Mouse (Mus musculus): Measurements from ENCODE around the gene Ap2a2. TPM values are rescaled to one million over a fixed set of nuclear protein-coding genes. Genes with fewer than 3 reads are reported as not detected.

Gene Ap2a2
- polyA plus RNA-seq (2017; shearing (Covaris generic)) = 10 to 100 TPM; 38.7 to 46.7 TPM

GRCm38 (mm10) chr7:141561682-141562391, at the start of gene Ap2a2:
Gene Ap2a2 (plus strand): TSS chr7:141562173.

DNA sequence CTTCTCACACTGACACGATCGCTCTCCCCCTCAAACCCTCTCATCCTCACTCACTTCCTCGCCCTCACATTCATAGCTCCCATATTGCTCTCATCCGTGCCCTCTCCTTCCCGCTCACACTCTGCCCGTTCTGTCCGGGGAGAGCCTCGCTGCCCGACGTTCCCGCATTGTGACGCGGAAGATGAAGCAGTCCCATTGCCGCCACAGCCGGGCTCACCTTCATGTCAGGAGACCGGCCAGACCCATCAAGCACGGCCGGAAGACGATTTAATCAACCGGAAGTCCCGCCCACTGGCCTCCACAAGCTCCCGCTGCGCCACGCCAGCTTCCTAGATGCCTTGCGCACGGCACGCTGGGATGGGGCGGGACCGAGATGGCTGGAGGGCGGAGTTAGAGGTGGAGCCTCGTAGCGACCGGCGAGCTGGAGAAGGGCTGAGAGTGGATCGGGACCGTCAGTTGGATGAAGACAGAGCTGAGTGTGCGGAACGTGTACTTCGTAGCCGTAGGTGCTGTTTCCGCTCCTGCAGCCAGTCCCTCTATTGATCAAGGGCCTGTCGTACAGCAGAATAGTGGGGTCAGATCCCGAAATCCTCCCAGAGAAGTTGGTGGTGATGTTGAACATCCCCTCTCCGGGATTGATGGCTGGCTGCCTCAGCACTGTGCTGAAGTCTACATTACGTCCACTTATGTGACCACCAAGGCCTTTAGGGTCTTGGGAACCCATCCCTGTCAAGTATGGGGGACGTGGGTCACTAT, 22.2 kb upstream of the Ap2a2 start, which contains the start of gene Chid1:
Gene Chid1 (minus strand): TSS at position 302 of the 756 bp plus-strand sequence.

Other genes starting within 250 kb of the Ap2a2 start
- gene Deaf1, start 234.5 kb upstream of the Ap2a2 start, polyA plus RNA-seq (2017; shearing (Covaris generic)) = 10 to 100 TPM; 57.7 to 77.6 TPM
- gene Tmem80, start 234.4 kb upstream of the Ap2a2 start, polyA plus RNA-seq (2017; shearing (Covaris generic)) = 10 to 100 TPM; 29.5 to 50.4 TPM
- 1 to 10 TPM in 1 of 2 experiments, under 1 TPM in 1; 0.17 to 3.1 TPM for gene Eps8l2, start 223.3 kb upstream of the Ap2a2 start, polyA plus RNA-seq (2017; shearing (Covaris generic))
- 100 to 1,000 TPM; 296 to 311 TPM for gene Taldo1, start 170.0 kb upstream of the Ap2a2 start, polyA plus RNA-seq (2017; shearing (Covaris generic))
- gene Gatd1, start 148.0 kb upstream of the Ap2a2 start, polyA plus RNA-seq (2017; shearing (Covaris generic)) = 10 to 100 TPM; 72.6 to 73.9 TPM
- 1 to 10 TPM in 1 of 2 experiments, under 1 TPM in 1; 0.47 to 3.0 TPM for gene Cend1, start 132.7 kb upstream of the Ap2a2 start, polyA plus RNA-seq (2017; shearing (Covaris generic))
- 10 to 100 TPM; 56.8 to 63.3 TPM for gene Slc25a22, start 124.3 kb upstream of the Ap2a2 start, polyA plus RNA-seq (2017; shearing (Covaris generic))
- gene Pidd1, start 118.1 kb upstream of the Ap2a2 start, polyA plus RNA-seq (2017; shearing (Covaris generic)) = 10 to 100 TPM in 1 of 2 experiments, 1 to 10 TPM in 1; 9.7 to 11.8 TPM
- 1,000 to 10,000 TPM; 1,321 to 1,489 TPM for gene Rplp2, start 114.8 kb upstream of the Ap2a2 start, polyA plus RNA-seq (2017; shearing (Covaris generic))
- 10 to 100 TPM; 66.6 to 92.4 TPM for gene Pnpla2, start 107.0 kb upstream of the Ap2a2 start, polyA plus RNA-seq (2017; shearing (Covaris generic))
- gene Cracr2b, start 101.1 kb upstream of the Ap2a2 start, polyA plus RNA-seq (2017; shearing (Covaris generic)) = 1 to 10 TPM in 1 of 2 experiments, not detected in 1; 3.3 TPM
- gene Cd151, start 94.8 kb upstream of the Ap2a2 start, polyA plus RNA-seq (2017; shearing (Covaris generic)) = 1 to 10 TPM; 6.0 to 6.8 TPM
- 10 to 100 TPM; 26.5 to 30.5 TPM for gene Polr2l, start 87.0 kb upstream of the Ap2a2 start, polyA plus RNA-seq (2017; shearing (Covaris generic))
- 1 to 10 TPM; 1.7 to 5.3 TPM for gene Tspan4, start 86.9 kb upstream of the Ap2a2 start, polyA plus RNA-seq (2017; shearing (Covaris generic))
- gene Chid1, start 22.3 kb upstream of the Ap2a2 start, polyA plus RNA-seq (2017; shearing (Covaris generic)) = 10 to 100 TPM; 19.3 to 22.0 TPM
- gene Muc6, start 93.1 kb downstream of the Ap2a2 start, polyA plus RNA-seq (2017; shearing (Covaris generic)) = 1 to 10 TPM in 1 of 2 experiments, under 1 TPM in 1; 0.22 to 1.1 TPM
- gene Muc2, start 128.2 kb downstream of the Ap2a2 start, polyA plus RNA-seq (2017; shearing (Covaris generic)) = under 1 TPM; 0.24 to 0.48 TPM
- gene Muc5ac, start 226.8 kb downstream of the Ap2a2 start, polyA plus RNA-seq (2017; shearing (Covaris generic)) = not detected

Measured in inflammation-experienced regulatory T-cells (primary cell).